Mouse (Mus musculus) activated CD4-positive, CD25-positive, alpha-beta regulatory T cell, adult 4 months (primary cell): ENCODE data around the gene Adipor1. TPM values are rescaled to one million over a fixed set of nuclear protein-coding genes. Genes with fewer than 3 reads are reported as not detected.

ENCODE experiments used
- ATAC-seq: one replicate; pipeline ENCODE4 v1.8.0; 2017
- polyA plus RNA-seq, 2 experiments: library from polyadenylated mRNA; unstranded; fragments of 100-300 nt; shearing (Covaris generic); gene quantifications; one replicate each; pipeline ENCODE4 v1.2.1; 2017

Adipor1 gene
- polyA plus RNA-seq = 10 to 100 TPM; 32.7 to 33.2 TPM

- peak; percentile 97 for ATAC-seq
These were observed at the start of gene Adipor1 for GRCm38 (mm10) chr1:134415168-134415831. Adipor1 (plus strand) TSS chr1:134415378.

- ATAC-seq = no peak
These were observed 49.7 kb upstream of the Adipor1 start for GRCm38 (mm10) chr1:134365491-134365890.

GRCm38 (mm10) chr1:134368777-134369337 lies 46.3 kb upstream of the Adipor1 start:
- ATAC-seq = no peak

GRCm38 (mm10) chr1:134374124-134374523 lies 41.1 kb upstream of the Adipor1 start:
- no peak for ATAC-seq

GRCm38 (mm10) chr1:134381051-134381450 lies 34.1 kb upstream of the Adipor1 start:
- no peak for ATAC-seq

GRCm38 (mm10) chr1:134381795-134382625 lies 33.2 kb upstream of the Adipor1 start:
- ATAC-seq = no peak

- no peak for ATAC-seq
These were observed 30.6 kb upstream of the Adipor1 start for GRCm38 (mm10) chr1:134384581-134384980.

- ATAC-seq = no peak
These were observed 30.0 kb upstream of the Adipor1 start for GRCm38 (mm10) chr1:134385176-134385575.

GRCm38 (mm10) chr1:134385666-134386065 lies 29.5 kb upstream of the Adipor1 start, which contains the start of gene 4933406M09Rik:
4933406M09Rik (plus strand) TSS chr1:134385940.
- ATAC-seq = no peak

- no peak for ATAC-seq
These were observed 21.4 kb upstream of the Adipor1 start for GRCm38 (mm10) chr1:134393827-134394226.

- ATAC-seq = no peak
These were observed 17.0 kb upstream of the Adipor1 start for GRCm38 (mm10) chr1:134398210-134398609.

GRCm38 (mm10) chr1:134399735-134400134 lies 15.4 kb upstream of the Adipor1 start:
- no peak for ATAC-seq

GRCm38 (mm10) chr1:134405509-134406413 lies 9.4 kb upstream of the Adipor1 start, which contains the start of gene Cyb5r1:
Cyb5r1 (plus strand) TSS chr1:134405559.
- ATAC-seq = peak; percentile 94

- ATAC-seq = no peak
These were observed 8.8 kb upstream of the Adipor1 start for GRCm38 (mm10) chr1:134406414-134406771.

GRCm38 (mm10) chr1:134408080-134408479 lies 7.1 kb upstream of the Adipor1 start:
- ATAC-seq = no peak

GRCm38 (mm10) chr1:134411706-134412629 lies 3.2 kb upstream of the Adipor1 start:
- no peak for ATAC-seq

- ATAC-seq = no peak
These were observed 1.1 kb upstream of the Adipor1 start for GRCm38 (mm10) chr1:134414038-134414437.

- peak; percentile 17 for ATAC-seq
These were observed 544 bp upstream of the Adipor1 start for GRCm38 (mm10) chr1:134414501-134415167.

GRCm38 (mm10) chr1:134418414-134418975 lies 3.3 kb downstream of the Adipor1 start:
- ATAC-seq = no peak

GRCm38 (mm10) chr1:134419176-134419575 lies 4.0 kb downstream of the Adipor1 start:
- ATAC-seq = no peak
